Mouse (Mus musculus): ENCODE data around the gene Tiprl.

Tiprl gene

DNA sequence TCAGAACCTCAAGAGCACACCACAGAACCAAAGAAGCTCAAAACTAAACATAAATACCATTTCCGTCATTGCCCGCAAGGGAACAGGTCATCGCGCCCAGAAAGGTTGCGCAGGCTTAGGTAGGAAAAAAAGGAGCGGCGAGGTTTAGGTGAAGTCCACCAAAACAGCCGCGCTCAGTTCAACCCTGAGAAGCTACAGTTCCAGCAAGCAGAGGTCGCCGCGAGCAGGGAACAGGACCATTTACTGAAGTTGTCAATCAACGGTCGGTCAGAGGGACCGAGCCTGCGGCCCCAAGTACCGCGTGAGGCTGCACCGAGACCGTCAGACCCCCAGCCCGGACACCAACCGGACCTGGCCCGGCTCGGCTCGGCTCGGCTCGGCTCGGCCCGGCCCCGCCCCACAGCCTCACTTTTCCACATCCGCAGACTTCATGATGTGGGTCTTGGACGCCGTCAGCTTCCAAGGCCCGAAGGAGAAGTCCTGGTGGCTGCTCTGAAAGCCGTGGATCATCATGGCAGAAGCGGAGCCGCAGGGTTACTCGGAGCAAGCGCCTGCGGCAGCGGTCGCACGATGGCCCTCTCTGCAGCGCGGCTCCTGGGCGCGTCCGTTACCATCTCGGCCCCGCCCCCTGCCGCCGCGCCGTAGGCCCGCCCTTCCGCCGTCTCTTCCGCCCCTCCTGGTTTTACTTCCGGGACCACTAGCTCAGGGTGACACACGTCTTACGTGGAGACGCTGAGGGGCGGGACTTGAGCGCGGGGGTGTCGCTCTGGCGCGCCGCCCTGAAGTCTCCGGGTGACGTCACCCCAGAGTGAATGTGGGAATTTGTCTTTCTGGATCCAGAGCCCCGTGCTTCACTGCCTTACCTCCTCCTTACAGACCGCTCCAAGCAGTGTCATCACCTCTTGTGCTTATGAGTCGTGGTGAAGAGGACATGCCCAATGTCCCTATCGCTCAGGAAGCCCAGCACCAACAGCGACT, at the start of gene Tiprl:
Gene Tiprl, minus strand, starts transcription at position 676 of the 978 bp plus-strand sequence.
- DNase-seq (ENCODE audit: extremely low spot score, low read depth, low spot score), result peak; percentile 77

DNA sequence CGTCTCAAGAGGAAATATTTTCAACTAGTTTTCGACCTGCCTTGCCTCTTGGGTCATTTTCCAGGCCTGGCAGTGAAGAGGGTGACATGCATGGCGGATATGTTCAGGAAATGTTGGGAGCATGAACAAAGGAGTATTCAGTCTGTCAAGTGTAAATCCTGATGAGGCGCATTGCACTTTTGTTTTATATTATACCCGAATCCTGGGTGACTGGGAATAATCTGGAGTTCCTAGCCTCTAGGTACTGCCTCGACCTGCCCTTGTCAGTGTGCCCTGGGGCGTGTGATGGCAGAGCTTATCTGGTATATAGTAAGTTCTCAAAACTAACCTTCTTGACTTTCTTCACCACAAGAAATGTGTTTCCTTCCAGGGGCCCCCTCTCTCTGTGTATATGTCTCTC, 47.3 kb upstream of the Tiprl start:
- DNase-seq (ENCODE audit: extremely low spot score, low read depth, low spot score), result no peak

DNA sequence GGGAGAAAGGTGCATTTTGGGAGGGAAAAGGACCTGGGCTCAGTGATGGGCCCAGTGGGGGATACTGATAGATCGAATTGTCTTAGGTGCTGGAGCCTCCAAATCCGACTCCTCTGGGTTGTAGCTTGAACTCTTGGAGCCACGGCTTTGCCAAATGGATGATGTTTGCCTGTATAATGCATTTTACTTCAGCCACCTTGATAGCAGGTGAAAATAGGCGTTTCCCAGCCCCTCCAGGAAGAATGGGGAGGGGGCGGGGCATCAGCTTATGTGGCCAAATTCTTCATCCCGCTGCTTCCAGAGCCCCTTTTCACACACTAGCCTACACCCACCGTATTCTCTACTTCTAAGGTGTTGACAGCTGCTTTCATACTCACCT, 46.2 kb upstream of the Tiprl start:
- no peak for DNase-seq (ENCODE audit: extremely low spot score, low read depth, low spot score)

- no peak for DNase-seq (ENCODE audit: extremely low spot score, low read depth, low spot score)
These were observed 45.6 kb upstream of the Tiprl start for GRCm38 (mm10) chr1:165282222-165282966.

- peak; percentile 44 for DNase-seq (ENCODE audit: extremely low spot score, low read depth, low spot score)
These were observed 44.8 kb upstream of the Tiprl start for GRCm38 (mm10) chr1:165281351-165282221.

DNA sequence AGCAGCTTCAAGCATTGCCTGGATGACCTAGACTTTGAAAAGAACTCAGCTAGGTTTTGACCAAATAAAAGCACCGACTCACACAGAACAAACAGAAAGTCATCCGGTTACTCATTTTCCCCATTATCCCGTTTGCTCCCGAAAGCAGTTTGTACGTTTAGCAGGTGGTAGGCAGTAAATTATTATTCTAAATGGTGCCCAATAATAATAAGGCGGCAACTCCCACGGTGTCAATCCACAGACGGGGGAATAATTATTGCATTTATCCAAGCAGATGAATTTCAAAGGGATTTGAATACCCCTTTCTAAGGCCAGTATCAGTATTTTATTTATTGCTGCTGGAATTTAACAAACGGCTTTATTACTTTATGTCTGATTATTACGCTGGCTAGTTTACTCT, 43.9 kb upstream of the Tiprl start:
- DNase-seq (ENCODE audit: extremely low spot score, low read depth, low spot score), result no peak

DNA sequence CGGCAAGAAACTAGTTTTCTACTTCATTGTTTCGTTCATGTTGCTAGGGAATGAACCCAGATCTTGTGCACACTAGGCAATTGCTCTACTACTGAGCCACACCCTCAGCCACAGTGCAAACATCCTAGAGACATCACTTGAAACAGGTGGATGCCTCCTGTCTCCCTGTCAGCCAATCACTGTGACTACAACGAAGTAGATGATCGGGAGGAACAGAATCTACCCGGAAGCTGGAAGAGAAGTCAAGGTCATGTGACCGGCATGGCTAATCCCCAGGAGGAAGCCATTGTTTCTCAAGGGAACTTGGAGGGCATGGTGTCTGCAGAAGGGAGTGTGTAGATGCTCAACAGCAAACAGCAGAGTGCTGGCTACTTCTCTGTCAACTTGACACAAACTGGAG, 38.1 kb upstream of the Tiprl start:
- DNase-seq (ENCODE audit: extremely low spot score, low read depth, low spot score), result no peak

DNA sequence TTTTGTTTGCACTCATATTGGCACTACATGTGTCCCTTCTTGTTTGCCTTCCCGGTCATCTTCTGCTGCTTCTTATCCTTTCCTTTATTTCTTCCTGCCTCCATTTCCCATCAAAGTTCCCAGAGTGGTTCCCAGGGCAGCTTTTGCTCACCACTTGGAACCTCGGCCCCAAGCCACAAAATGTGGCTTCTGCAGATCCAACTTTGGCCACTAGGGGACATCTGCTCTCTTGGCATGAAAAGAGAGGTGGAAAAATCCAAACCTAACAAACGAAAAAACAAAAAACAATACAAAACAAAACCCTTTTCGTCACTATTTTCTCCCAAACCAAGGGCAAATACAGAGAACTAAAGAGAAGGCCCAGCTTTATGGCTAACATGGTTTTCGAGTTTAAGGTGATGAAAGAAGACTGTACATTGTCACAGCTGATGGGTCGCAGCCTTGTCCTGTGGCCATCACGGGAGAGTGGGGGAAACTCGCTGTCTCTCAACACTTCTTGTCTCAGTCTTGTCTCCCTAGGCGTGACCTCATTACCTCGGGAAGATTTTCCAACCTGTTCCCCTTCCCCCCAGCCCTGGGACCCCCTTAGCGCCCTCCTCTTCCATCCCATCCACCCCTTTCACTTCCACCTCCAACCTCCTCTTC, 15.4 kb upstream of the Tiprl start:
- peak; percentile 71 for DNase-seq (ENCODE audit: extremely low spot score, low read depth, low spot score)

- no peak for DNase-seq (ENCODE audit: extremely low spot score, low read depth, low spot score)
These were observed 13.8 kb upstream of the Tiprl start for GRCm38 (mm10) chr1:165250546-165250945.

DNA sequence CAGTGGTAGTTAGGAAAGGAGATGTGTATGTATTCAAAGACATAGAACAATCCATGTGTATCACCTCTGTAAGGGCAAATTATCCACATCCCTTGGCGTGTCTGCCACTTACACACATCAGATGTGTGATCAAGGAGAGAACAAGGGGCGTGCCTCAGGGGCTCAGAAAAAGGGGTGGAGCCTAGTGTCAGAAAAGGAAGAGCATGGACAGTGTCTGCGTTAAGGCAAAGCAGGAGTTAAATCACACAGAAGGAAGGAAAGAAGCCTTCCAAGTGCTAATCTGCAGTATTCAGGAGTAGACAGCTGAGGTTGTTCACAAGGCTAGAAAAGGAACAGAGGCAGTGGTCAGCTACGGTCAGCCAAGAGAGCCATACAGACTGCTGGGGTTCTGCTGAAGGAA, 12.0 kb upstream of the Tiprl start:
- DNase-seq (ENCODE audit: extremely low spot score, low read depth, low spot score), result no peak

GRCm38 (mm10) chr1:165247788-165248187, 11.0 kb upstream of the Tiprl start:
- DNase-seq (ENCODE audit: extremely low spot score, low read depth, low spot score), result no peak

DNA sequence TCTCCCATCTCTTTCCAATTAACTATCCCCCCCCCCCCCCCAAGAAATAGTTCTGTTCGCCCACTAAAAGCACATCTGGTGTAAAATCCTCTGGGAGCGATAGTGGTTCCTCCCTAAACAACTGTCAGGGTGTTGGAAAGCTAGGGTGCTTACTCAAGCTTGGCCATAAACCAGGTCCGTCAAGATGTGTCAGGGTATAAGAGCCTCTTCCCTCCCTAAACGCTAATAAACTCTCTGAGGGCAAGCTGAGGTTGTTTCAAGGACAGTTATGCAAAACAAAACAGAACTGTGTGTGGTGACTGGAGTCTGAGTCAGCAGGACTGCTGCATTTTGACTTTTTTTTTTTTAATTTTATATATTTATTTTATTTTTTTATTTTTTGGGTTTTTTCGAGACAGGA, 10.3 kb upstream of the Tiprl start:
- DNase-seq (ENCODE audit: extremely low spot score, low read depth, low spot score), result no peak

DNA sequence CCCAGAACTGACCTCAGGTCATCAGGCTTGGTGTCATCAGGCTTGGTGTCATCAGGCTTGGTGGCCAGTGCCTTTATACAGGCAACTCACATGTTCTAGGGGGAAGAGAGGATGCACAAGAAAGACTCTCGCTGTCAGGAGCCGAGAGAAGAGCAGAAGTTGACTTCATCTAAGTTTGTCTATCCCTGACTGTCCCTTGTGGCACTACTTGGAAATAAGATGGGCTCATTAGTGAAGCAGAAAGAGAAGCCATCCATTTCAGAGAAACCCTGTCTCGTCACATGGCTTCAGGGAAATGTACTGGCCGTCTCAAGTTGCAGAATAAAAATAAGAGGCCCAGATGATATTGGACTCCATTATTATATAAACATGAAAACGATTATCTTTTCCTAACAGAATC, 9.8 kb upstream of the Tiprl start:
- no peak for DNase-seq (ENCODE audit: extremely low spot score, low read depth, low spot score)

- DNase-seq (ENCODE audit: extremely low spot score, low read depth, low spot score), result no peak
These were observed 950 bp downstream of the Tiprl start for GRCm38 (mm10) chr1:165235846-165236245.

- DNase-seq (ENCODE audit: extremely low spot score, low read depth, low spot score), result no peak
These were observed 3.0 kb downstream of the Tiprl start for GRCm38 (mm10) chr1:165233806-165234205.

DNA sequence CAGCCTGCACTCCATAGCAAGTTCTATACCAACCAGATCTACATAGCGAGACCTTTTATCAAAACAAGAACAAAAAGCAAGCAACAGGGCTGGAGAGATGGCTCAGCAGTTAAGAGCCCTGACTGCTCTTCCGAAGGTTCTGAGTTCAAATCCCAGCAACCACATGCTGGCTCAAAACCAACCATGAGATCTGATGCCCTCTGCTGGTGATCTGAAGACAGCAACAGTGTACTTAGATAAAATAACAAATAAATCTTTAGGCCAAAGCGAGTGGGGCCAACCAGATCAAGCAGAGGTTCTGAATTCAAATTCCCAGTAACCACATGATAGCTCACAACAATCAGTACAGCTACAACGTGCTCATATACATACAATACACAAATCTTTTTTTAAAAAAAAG, 6.1 kb downstream of the Tiprl start:
- DNase-seq (ENCODE audit: extremely low spot score, low read depth, low spot score), result no peak

DNA sequence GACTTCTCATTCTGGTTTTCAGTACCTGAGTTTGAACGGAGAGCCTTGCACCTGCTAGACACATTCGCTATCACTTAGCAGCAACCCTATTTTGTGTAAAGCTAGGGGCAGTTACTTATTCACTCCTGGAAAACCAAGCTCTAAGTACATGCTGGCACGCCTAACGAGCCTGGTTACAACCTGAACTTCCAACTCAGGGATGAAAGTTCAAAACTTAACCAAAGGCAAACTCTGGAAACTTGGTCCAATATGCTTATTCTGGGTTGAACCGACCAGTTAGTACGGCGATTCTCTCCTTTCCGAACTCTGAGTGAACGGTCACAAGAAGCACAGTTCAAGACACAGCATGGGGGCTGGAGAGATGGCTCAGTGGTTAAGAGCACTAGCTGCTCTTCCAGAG, 7.2 kb downstream of the Tiprl start:
- no peak for DNase-seq (ENCODE audit: extremely low spot score, low read depth, low spot score)

DNA sequence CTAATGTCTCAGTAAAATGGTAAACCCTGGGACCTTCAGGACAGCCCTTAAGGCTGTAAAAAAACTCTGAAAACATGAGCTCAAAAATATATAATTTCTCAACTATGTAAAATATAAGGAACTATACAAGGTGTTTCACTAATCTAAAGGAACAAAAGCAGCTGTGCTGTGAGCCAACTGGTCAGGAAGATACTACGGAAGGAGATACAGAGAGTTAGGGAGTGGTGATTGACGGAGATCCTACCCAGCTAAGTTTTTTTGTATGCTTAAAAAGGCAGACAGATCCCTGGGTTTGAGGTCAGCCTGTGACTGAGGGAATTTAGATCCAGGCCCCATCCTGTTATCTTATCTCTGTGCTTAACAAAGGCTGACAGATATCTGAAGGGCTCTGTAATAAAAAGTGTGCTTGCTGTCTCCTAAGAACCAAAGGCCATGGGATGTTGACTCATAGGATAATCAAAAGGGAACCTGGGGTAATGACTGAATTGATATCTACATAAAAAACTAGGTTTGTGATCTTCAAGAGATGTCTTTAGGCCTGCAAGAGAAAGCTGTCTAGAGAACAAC, 19.7 kb downstream of the Tiprl start:
- DNase-seq (ENCODE audit: extremely low spot score, low read depth, low spot score), result no peak

DNA sequence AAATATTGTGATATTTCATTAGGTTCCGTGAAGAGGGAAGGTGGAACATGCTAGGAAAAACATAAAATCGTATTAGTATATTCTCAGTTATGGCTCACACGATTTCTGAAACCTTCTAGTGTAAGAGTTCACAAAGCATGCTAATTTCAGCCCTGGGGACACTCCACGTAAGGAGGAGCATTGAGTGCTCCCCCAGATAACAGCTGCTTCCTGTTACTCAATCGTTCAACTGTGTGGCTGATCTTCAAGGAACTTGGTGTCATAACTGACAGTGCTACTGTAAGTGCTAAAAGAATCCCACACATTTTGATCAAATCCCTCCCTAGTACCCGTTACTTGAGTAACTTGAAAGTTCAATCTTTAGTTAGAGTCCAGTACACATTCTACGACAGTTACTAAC, 21.0 kb downstream of the Tiprl start:
- no peak for DNase-seq (ENCODE audit: extremely low spot score, low read depth, low spot score)

- no peak for DNase-seq (ENCODE audit: extremely low spot score, low read depth, low spot score)
These were observed 31.2 kb downstream of the Tiprl start for GRCm38 (mm10) chr1:165205591-165205990.
